Mouse (Mus musculus) kidney, adult 2 months (tissue): ENCODE measurements at regions not wholly inside any gene's neighbourhood (a gene's known extent, or its start where the extent isn't known, plus 50 kb on each side); places are given as distances from the start of the nearest gene placed in this dataset.

Source experiments
- CTCF ChIP-seq: fragments of 200-500 bp; conservative IDR thresholded peaks from 2 replicates; pipeline ENCODE4 v1.5.1; 2011; ENCODE audit warnings: low read depth, mild to moderate bottlenecking, control low read depth, low read length, moderate library complexity, mixed read lengths; ENCODE audit not compliant: insufficient read depth, insufficient read length
- POLR2A ChIP-seq: fragments of 200-500 bp; IDR thresholded peaks from one replicate; pipeline ENCODE4 v1.6.1; 2011; ENCODE audit warnings: low read depth, low read length, control low read depth

- no peak for TF ChIP-seq POLR2A
- TF ChIP-seq CTCF: no peak
Measured at GRCm38 (mm10) chr1:182687146-182687545, 61.8 kb downstream of the Ccdc185 start.
